Mouse (Mus musculus) embryo, embryonic 10 days (tissue): Measurements from ENCODE around the gene Nfib.

Experiments used
- DNase-seq: peaks from one replicate; pipeline ENCODE4 v3.0.0-alpha.2; 2015; ENCODE audit warnings: low spot score

Nfib gene

DNA sequence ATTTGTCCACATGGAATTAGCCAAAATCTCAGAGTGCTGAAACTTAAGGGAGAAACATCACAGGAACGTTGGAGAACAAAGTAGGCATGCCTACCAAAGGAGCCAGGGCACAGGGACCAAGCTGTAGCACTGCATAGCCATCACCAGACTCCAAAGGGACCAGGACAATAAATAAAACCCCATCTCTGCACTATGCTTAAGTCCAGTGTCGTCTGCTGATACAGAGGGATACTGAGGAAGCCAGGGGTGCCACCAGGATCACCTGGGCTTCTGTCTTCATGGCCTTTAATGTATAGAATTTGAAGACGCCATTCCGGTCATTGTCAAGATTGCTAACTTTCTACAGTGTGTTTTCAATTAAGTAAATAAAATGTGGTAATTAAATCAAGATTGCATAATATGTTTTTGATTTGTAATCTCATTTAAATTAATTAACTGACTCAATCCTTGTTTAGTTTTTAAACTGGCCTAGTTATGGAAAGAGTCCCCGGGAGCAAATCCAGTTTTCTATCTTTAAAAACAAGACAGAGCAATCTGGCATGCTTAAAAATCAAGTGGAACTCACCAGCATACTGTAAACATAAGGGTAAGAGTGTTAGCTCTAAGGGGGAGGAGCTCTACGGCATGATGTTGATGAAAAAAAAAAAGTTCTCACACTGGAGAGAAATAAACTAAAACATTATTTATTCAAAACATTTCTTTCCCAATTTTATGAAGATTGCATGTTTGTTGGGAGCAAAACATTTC lies 313.7 kb downstream of the Nfib start:
- DNase-seq = no peak

DNA sequence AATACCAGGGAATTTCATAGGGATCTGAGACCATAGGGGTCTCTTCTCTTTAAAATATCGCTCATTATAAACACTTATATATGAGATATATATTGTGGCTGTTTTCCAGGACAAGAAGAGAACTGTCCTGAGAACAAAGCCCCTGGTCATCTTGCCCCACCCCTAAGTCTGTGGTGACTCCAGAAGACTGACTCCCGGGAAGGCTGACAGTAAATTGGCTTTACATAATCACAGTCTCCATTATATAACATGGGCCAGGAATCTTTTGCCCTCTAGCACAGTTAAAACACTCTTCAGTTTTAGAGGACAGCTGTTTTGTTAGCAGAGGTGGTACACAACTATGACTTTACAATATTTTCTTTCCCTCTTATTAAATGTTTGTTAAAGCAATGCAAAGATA lies 315.0 kb downstream of the Nfib start:
- no peak for DNase-seq

DNA sequence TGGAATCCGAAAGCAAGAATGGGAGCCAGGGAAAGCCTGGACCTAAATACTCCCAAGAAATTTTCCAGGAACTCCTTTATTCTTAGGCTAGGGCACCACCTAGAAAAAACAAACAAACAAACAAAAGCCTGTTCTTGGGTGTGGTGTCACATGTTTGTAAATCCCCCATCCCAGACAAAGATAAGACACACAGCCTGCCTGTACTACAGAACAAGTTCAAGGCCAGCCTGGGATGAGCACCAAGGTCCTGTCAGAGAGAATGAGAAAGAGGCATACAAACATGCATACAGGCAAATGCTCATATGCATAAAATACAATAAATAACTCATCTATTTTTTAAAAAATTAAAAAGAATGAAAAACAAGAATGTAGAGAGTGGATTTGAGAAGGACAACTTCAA lies 315.7 kb downstream of the Nfib start:
- DNase-seq = no peak

DNA sequence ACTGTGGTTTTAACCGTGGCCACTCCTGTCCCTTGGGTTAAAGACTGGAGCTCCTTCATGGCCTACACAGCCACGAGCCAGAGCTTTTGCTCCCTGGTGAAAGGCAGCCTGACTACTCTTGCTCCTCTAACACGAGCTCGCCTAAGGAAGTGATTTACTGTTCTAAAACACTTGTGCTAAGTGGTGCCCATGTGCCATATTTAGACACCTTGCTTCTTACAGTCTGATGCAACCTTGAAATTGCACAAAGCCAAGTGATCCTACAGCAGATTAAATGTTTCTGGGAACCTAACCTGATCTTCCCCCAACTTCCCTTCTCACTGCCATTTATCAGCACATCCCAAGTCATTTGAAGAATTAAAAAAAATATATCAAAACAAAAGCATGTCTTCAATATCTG lies 317.9 kb downstream of the Nfib start:
- no peak for DNase-seq

DNA sequence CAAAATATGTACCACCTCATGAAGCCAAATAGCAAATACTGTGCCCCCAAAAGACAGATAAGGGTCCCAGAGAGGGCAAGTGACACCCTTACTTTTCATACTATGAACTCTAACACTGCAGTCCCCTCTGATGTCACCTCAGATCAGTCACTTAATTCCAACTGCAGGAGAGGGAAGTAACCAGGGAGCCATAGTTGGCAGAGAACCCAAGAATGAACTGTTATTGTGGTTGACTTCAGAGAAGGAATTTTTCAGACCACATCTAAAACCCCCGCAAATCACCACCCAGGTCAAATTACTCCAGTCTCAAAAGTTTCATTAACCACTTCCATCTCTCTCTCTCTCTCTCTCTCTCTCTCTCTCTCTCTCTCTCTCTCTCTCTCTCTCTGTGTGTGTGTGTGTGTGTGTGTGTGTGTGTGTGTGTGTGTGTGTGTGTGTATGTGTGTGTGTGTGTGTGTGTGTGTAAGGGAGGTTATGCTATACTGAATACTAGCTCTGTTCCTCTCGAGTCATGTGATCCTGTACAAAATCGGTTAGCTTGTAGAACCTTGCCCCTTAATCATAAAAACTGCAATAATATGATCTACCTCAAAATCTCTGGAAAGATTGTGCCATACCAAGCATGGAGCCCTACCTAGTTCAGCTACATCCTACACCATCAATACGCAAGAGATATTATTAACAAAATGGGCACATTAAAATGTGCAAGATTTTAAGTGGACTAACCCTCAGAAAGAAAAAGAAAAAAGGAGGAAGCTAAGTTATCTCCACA lies 319.1 kb downstream of the Nfib start:
- no peak for DNase-seq

DNA sequence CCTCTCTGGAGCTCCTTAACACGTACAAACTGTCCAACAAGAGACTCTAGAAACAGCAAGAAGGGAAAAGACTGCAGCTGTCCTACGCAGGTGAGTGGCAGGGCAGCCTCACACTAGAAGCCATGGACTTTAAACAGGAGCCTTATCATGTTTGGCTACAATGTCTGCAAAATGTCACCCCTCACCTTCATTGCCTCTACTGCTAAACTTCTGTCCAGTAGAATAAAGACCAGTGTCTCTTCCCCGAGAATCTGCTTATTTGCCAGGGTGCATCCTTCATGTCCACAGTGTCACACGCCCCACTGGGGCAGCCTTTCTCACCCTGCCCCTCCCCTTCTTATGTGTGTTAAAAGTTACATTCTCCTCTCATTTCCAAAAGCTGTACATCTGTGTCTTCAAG lies 319.9 kb downstream of the Nfib start:
- DNase-seq = no peak

DNA sequence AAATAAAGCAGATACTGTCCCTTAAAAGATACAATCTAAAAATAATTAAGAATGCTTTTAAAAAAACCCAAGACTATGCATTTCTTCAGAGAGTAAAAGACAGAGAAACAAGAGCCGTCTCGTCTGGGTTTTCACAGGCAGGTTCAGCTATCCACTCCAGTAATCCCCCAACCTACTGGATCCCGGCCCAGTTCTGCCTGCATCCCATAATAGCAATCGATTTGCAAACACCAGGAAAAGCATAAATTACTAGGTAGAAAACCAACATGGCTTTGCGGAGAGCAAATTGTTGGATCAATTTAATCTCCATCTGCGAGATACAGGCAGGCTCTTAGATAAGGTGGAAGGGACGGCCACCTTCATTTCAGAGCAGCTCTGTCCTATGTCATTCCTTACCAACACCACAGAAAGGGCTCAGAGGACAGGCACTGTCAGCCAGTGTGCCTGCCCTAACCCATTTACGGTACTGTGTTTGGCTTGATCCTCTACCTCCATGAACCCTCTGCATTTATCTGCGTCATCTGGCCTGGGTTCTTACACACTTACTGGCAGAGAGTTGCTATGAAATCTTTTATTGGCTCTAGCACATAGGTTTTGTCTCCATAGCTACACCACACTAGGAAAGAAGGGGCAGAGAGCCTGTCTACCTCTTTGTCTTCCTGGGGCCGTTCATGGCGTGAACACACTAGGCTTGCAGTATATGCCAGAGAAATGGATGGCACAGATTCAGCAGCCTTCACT lies 321.4 kb downstream of the Nfib start:
- DNase-seq = no peak

DNA sequence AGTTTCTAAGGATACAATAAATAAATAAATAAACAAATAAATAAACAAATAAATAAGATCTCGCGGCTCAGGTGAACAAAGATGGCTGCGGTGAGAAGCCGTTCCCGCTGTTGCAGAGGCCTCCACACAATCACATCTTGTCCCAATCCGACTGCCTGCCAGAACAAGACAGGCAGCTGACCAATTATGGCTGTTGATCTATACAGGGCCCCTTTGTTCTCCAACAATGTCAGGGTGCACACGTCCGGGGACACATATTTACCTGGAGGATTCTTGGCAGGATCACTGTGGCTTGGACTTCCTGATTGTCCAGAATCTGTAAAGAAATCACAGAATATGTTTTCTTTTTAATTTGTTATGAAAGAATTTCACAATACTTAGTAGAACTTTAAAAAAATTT lies 322.2 kb downstream of the Nfib start:
- DNase-seq = no peak

DNA sequence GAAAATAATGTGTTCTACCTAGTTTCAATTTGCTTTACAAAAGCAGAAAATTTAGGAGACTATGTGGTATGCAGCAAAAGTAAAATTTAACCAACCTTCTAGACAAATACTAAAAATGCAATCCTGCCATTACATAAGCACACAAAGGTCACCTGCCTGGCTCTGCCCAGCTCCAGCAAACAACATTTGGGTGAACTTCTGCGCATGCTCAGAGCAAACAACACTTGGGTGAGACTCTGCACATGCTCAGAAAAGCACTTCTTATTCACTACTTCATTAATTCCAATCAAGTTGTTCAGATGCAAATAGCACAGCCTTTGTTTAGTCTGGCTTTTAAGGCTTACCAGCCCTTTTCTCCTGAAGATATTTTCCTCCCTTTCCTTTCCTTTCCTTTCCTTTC lies 323.8 kb downstream of the Nfib start:
- no peak for DNase-seq

DNA sequence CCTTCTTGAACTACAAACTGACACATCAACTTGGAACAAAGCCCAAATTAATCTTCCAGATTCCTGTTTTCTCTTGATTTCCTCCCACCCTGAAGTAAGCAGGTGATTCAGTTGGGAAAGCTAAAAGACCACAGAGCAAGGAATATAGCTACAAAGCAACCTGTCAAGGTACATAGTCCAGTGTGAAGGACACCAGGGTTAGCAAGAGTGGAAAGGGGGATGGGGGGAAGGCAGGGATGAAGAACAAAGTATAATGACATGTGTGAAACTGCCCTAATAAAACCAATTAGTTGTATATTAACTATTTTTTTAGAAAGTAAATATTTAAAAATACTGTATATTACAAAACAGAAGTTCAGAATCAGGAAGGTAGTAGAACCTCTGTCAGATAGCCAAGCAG lies 325.0 kb downstream of the Nfib start:
- no peak for DNase-seq

DNA sequence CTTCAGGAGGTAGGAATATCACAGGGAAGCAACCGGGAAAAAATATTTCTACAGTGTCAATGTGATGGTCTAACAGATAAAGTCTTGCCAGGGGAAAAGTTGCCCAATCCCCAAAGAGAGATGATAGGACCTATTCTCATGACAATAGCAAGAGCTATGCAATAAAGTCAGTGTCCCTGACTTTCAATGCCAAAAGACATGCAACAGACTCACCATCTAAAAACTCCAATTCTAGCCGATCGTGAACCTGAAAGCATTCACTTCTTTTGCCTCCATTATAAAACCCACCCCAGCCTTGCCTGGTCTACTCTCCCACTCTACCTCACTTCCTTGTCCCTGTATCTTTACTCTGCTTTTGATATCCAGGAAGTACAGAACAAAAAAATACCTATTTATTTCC lies 327.5 kb downstream of the Nfib start:
- DNase-seq = no peak

DNA sequence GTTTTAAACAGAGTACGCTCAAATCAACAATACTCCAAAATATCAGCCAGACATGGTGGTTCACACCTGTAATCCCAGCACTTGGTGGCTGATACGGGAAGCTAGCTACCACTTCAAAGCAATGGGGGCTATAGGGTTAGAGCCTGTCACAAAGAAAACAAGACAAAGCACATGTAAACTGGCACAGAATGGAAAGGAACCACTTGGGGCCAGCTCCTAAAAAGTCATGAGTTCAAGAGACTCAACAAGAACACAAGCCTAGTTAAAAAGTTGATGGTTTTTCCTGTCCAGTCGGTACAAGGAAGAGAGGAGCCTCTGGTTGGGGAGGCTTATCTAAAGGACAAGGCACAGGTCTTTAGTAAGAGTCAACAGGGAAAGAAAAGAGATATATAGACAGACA lies 327.9 kb downstream of the Nfib start:
- no peak for DNase-seq

DNA sequence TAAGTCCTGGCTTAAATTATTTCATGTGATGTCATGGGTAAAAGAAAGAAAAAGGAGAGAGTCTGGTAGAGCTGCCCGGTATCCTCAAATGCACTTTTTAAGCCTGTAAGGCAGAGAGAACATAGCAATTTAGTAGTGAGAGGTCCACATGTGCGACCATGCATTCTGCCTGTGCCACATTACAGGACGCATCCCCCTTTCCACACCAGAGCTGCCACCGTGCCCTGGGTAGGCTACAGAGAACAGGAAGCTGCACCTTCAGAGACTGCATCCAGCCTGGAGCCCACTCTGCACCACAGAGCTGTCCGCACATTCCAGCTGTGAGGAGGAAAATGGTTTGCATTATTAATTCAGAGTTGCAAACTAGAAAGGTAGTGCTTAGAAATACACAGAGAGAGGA lies 331.0 kb downstream of the Nfib start:
- no peak for DNase-seq

DNA sequence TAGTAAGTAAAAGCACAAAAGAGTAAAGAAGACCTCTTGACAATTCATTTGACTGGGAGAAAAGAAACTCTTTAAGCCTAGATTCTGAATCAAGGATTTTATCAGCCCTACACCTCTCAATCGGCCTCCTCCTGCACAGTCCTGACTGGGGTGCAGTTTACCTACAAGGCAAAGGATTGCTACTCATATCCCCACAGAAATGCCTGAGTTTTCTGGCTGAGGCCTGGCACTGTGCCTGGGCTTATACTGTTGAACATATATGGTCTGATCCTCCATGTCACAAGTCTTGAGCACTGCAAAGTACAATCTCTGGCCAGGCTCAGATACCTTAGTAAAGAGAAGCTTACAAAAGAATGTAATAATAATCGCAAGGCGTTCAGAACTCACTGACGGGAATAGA lies 333.3 kb downstream of the Nfib start:
- DNase-seq = no peak

DNA sequence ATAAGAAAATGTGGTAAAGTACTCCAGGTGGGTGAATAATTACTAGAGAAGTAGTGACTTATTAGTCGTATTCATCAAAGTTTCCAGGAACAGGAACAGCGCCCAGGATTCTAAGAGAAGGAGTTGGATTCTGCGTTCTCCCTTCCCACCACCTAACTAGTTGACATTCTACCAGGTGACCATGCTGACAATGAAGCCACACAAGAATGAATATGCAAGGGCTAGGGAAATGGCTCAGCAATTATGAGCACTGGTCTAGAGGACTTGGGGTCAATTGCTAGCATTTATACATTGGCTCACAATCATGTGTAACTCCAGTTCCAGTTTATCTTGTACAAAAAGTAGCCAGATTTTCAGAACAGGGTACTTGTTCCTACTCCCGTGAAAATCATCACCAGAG lies 334.1 kb downstream of the Nfib start:
- no peak for DNase-seq

DNA sequence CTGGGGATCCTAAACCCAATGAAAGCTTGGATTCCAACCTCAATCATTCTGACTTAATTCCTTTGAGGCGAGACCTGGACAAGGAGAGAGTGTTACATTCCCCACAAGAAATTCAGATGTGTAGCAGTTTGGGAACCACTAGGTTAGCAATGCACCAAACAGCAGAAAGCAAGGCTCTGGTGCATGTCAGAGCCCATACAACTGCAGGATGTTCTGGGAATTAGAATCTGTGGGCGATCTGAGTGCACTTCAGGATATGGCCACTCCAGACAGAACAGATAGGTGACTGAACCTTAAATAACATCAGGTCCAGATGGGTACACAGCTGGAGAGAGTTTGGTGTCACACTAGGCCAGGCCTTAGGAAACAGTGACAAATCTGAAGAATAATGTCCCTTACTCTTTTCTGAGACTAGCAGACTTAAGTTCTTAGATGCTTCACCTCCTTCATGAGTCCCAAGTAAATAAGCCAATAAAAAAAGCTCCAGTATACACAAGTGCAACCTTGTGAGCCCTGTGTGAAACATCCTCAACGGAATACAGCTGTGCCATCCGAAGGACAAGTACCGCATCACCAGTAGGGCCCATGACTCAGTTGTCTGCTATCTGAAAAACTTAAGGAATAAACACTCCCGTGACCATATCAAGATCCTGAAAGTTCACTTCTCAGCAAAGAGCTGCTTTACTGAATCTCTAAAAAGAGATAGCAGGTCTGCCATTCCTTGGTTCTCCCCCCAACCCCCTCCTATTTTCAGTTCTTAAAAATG lies 336.4 kb downstream of the Nfib start:
- no peak for DNase-seq

DNA sequence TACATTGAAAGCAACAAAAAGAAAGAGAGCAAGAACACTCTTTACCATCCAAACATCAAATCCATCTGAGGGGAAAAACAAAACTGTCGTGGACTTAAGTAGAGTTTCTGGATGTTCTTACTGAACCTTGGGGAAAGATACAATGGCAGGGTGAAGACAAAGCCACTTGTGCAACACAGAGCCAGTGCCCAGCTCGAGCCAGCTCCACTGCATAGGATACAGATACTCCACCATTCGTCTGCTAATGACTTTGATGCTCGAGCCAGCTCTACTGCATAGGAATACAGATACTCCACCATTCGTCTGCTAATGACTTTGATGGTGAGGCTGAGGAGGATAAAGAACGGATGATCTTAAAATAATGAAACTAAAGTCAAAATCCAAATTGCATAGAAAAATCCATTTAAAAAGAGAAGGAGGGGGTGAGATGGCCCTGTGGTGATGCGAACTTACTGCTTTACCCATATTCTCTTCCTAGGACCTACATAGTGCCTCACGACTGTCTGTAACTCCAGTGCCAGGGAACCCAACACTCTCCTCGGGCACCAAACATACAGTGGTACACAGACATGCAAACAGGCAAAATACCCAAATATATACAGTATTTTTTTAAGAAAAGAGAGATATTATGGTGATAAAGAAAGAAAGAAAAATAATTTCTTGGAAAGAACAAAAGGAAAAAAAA lies 337.3 kb downstream of the Nfib start:
- no peak for DNase-seq

DNA sequence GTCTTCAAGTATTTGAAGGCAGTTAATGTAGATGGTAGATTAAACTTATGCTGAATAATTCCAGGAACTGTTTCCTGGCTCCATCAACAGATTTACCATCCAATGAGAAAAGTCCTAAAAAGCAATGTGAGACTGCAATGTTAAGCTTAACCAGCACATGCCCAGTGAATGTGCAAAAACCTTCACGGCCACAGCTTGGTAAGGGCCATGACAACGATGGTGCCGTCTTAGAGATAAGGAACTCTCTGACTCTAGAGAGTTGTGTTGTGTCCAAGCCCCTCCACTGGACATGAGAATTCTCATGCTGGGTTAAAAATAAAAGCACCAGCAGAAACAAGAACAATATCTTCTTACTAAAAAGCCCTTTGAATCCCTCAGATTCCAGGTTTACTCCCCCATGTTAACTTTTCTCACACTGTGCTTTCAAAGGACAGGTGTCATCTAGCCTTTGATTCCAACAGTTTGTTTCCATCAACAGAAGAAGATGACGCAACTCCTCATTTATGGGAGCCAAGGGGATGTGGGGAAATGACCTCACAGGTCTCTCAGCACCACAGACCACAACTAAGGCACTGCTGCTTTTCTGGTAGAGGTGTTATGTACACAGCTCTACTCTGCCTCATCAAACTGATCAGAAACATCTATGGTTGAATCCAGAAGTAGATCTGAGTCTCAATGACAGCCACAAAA lies 340.7 kb downstream of the Nfib start:
- DNase-seq = no peak

DNA sequence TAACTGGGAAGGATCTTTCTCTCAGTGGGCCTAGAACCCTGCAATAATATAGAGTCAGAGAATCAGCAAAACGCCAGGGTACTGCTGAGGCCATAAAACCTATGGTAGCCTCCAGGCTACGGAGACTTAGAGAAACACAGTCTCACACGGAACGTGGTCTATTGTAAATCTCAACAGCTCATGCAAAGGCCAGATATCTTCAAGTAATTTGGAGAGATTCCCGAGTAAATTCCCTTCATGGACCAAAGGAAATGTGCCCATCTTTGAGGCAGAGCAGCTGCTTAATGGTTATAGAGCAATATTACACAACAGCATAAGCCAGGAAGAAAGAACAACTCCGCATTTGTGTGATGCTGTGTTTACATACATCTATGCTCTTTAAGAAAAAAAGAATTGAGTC lies 341.6 kb downstream of the Nfib start:
- no peak for DNase-seq

DNA sequence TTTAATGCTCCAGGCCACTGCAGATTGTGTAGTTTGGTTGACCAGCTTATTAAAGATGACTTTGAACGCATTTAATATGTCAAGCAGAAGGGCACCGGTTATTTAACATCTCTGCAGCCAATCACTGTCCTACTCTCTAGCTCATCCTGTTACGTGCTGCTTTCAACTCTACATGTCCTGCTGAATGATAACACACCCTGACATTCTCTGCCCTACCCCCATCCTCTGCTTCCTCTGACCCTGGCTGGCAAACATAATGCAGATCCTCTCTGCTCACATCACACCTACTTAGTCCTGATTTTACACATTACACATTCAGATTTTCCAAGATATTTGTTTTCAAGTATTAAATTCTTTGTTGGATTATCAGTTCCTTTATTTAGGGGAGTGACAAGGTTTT lies 343.3 kb downstream of the Nfib start:
- peak; percentile 26 for DNase-seq

DNA sequence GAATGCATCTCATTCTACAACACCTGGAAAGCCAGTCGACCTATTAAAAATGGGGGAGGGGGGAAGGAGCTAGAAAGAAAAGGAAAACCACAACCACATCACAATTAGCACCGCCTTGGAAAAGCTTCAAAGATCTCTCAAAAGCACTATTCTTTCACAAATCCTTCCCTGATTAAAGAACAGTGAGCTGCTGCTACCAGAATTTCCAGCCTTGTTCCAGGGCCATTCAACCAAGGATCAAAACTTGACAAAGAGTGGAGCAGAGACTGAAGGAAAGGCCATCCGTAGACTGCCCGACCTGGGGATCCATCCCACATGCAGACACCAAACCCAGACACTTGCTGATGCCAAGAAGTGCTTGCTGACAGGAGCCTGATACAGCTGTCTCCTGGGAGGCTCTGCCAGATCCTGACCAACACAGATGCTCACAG lies 345.5 kb downstream of the Nfib start:
- DNase-seq = no peak
